Mouse (Mus musculus) left cerebral cortex, postnatal 14 days (tissue): Measurements from ENCODE around the gene Zfp768. TPM values are rescaled to one million over a fixed set of nuclear protein-coding genes. Genes with fewer than 3 reads are reported as not detected.

ENCODE experiments used
- DNase-seq, 2 experiments: peaks; one replicate each; pipeline ENCODE4 v3.0.0; 2021 to 2022; ENCODE audit warnings: low spot score in 2 of 2, mixed read lengths in 1 of 2
- intact Hi-C: fragments of 180-260 bp; cut with DNase I; formaldehyde crosslinking; loops from one replicate; pipeline ENCODE4 v1.15.1; 2025
- total RNA-seq, 2 experiments: library from RNA; stranded (reverse); gene quantifications; 2 replicates each; pipeline ENCODE4 v1.2.3; 2021

Gene Zfp768
- total RNA-seq, 2 experiments from 2014 or later: 10.9 to 13.0 TPM

DNA sequence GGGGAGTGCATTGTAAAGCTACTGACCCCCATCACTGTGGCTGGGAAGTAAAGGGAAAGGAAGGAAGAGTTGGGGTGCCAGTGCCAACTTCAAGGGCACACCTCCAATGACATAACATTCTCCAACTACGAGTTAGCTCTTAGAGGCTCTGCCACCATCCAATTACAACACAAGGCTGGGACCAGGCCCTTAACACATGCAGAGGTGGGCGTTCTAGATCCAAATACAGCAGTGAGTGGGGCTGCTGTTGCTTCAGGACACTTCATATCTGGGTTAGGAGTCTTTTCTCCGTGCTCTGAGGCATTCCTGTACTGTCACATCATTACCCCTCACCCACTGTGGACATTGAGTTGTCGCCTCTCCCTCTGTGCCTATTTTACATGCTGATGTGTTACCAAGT lies 24.3 kb downstream of the Zfp768 start:
- peak in 1 of 2 experiments; percentile 47 for DNase-seq
- intact Hi-C loops: no loop called here

DNA sequence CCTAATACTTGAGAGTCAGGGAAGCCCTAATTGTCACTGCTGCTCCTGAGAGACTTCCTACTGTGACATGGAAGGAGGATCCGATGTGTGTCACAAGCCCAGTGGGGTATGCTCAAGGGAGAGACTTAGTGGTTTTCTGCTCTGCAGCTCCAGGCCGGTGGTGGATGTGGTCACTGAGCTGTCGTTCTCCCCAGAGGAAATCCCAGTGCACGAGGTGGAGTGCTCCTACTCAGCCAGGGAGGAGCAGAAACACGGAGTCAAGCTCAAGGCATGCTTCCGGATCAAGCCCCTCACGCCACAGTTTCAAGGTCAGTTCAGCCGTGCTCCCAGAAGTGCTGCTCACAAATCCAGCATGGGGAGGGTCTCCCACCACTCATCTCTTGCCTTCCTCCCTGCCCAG lies 31.5 kb downstream of the Zfp768 start:
- no peak for DNase-seq
- intact Hi-C loops: no loop called here

DNA sequence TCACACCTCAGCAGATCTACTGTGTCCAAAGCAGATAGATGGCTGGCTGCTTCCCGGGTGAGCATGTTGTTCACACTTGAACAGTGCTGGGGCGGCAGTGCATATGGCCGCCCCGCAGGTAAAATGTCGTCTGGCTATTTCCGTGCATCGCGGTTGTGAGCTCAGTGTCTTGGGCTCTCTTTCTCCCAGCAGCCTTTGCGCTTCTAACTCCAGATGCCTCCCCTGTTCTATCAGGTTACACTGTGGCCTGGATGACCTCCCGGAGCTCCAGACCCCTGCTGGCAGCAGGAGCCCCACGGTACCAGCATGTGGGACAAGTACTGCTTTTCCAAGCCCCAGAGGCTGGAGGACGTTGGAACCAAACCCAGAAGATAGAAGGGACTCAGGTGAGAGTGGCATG lies 35.4 kb downstream of the Zfp768 start:
- intact Hi-C loops: no loop called here
- DNase-seq: no peak

DNA sequence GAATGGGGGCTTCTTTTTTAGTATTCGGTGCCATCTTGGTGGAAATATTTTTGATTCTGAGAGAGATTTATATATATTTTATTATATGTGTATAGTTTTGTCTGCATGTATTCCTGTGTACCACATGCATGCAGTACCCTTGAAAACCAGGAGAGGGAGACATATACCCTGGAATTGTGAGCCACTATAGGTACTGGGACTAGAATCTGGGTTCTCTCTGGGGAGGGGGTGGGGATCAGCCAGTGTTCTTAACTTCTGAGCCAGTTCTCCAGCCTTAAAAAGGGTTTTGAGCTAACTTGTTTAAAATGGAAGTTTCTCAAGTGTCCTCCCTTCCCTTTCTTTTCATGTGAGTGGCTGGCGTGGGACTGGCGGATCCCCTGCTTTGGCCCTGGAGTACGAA lies 36.5 kb downstream of the Zfp768 start:
- intact Hi-C loops: no loop called here
- DNase-seq: peak; percentile 83 to 93

DNA sequence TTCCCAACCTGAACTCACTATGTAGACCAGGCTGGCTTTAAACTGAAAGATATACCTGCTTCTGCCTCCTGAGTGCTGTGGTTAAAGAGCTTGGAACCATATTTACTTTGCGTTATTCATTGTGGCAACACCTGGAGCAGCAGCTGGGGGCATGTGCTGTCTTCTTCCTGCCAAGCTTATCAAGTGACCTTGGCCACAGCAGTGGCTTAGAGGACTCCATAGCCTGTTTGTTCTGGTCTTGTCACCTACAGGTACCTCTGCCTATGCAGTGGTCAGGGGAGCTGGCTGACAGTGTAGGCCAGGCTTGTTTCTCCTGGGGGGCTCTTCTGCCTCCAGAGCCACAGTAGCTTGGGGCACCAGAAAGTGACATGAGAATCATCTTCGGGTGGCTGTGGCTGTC lies 37.0 kb downstream of the Zfp768 start:
- intact Hi-C loops: no loop called here
- no peak for DNase-seq

DNA sequence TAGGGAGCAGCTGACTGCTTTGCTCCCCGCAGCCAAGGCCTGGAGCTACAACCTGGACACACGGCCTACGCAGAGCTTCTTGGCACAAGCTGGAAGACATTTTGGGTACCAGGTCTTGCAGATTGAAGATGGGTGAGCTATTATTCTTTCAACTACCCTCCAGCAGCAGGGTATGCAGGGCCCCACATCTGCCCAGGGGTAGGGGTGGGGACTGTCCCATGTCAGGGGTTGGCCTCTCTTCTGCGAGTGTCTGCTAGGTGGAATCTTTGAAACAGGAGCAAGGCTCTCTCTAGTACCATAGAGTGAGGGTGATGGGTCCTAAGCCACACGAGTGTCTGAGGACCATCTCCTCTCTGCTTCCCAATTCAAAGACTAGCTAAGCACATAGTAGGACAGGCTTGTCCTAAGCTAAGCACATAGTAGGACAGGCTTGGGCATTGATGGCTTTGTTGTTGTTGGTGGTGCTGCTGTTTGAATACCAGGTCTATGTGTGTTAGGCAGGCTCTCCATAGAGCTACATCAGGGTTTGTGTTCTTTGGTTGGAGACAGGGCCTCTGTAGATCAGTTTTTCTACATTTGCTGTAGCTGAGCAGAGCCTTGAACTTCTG lies 47.7 kb downstream of the Zfp768 start:
- intact Hi-C loops: no loop called here
- DNase-seq: no peak

DNA sequence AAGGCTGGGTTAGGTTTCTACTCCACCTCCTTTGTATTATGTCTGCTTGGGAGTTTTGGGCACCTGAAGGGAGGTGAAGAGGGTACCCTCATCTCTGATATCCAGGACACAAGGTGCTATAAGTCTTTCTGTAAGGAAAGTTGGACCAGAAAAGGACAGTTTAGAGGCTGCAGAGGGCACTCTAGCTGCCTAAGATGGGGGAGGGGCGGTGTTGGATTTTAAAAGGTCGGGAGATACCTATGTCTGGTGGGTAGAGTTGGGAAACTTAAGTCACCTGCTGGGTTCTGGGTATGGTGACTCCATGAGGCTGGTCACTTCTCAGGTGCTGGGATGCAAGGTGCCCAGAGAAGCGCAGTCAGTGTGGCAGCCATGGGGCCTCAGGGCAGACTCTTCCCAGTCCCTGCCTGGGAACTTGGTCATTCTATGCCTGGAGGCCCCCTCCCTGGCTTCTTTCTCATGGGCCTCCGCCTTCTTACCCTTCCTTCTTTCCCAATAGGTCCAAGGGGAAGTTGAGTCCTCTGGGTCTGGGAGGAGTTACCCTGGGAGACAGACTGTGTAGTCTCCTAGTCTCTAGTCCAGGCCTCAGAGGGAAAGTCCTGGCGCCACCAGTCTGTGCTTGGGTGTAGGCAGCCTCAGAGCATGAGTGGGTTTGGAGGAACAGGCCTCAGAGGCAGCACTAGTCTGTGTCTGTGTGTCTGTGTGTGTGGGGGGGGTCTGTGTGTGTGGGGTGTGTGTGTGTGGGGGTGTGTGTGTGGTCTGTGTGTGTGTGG lies 48.4 kb downstream of the Zfp768 start:
- DNase-seq: no peak
- intact Hi-C loops: no loop called here

DNA sequence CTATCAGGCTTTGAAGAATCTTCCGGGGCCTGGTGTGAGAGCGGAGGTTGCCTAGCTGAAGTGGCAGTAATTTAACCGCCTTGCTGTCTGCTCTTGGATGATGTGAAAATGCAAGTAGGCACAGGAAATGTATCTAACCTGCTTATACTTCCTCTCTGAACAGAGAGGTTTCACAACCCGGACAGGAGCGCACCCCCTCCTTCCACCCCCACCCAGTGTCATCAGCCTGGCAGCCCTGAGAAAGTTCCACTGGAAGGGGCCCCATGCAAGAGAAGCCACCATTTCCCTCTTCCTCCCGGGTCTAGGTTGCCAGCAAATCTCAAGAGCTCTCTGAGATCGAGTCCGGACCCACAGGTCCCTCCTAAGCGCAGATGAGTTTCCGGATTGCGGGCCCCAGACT lies 49.3 kb downstream of the Zfp768 start, which contains the start of gene Itgal:
Itgal (plus strand) TSS at position 163 of the 400 bp plus-strand sequence.
- intact Hi-C loops: no loop called here
- DNase-seq: no peak

Other genes with a start within 250 kb of the Zfp768 start
- under 1 TPM in 1 of 2 experiments, not detected in 1; 0.25 TPM for gene Qprt, start 223.4 kb downstream of the Zfp768 start, total RNA-seq
- under 1 TPM in 1 of 2 experiments, not detected in 1; 0.11 TPM for gene Spn, start 207.8 kb downstream of the Zfp768 start, total RNA-seq
- 10 to 100 TPM; 73.9 to 84.5 TPM for gene Cd2bp2, start 149.5 kb downstream of the Zfp768 start, total RNA-seq
- gene Tbc1d10b, start 137.1 kb downstream of the Zfp768 start, total RNA-seq: 10 to 100 TPM; 82.8 to 83.9 TPM
- 1 to 10 TPM; 1.7 to 4.2 TPM for gene Mylpf, start 136.7 kb downstream of the Zfp768 start, total RNA-seq
- 10 to 100 TPM; 17.7 to 19.2 TPM for gene Zfp553, start 112.5 kb downstream of the Zfp768 start, total RNA-seq
- 1 to 10 TPM; 5.9 to 6.3 TPM for gene Sept1, start 112.5 kb downstream of the Zfp768 start, total RNA-seq
- 10 to 100 TPM; 62.0 to 63.9 TPM for gene Zfp771, start 101.3 kb downstream of the Zfp768 start, total RNA-seq
- gene Dctpp1, start 84.9 kb downstream of the Zfp768 start, total RNA-seq: 10 to 100 TPM; 32.1 to 38.3 TPM
- gene Sephs2, start 71.5 kb downstream of the Zfp768 start, total RNA-seq: 10 to 100 TPM; 45.9 to 50.3 TPM
- under 1 TPM; 0.59 to 0.72 TPM for gene Itgal, start 49.3 kb downstream of the Zfp768 start, total RNA-seq
- 1 to 10 TPM; 5.4 to 7.8 TPM for gene Zfp747, start 30.5 kb upstream of the Zfp768 start, total RNA-seq
- gene 9130019O22Rik, start 41.6 kb upstream of the Zfp768 start, total RNA-seq: 1 to 10 TPM; 2.7 to 2.8 TPM
- gene E430018J23Rik, start 48.0 kb upstream of the Zfp768 start, total RNA-seq: 1 to 10 TPM; 6.2 to 6.8 TPM
- gene Zfp764, start 61.2 kb upstream of the Zfp768 start, total RNA-seq: 1 to 10 TPM; 2.9 to 4.1 TPM
- 10 to 100 TPM; 11.4 to 11.7 TPM for gene Zfp688, start 76.5 kb upstream of the Zfp768 start, total RNA-seq
- gene Zfp689, start 103.6 kb upstream of the Zfp768 start, total RNA-seq: 1 to 10 TPM; 5.4 to 7.9 TPM
- gene Prr14, start 114.0 kb upstream of the Zfp768 start, total RNA-seq: 10 to 100 TPM; 27.2 to 32.5 TPM
- gene Fbrs, start 133.6 kb upstream of the Zfp768 start, total RNA-seq: 10 to 100 TPM; 52.9 to 66.0 TPM
- gene Srcap, start 166.4 kb upstream of the Zfp768 start, total RNA-seq: 100 to 1,000 TPM; 112 to 114 TPM
- 10 to 100 TPM in 1 of 2 experiments, 1 to 10 TPM in 1; 10.0 to 14.0 TPM for gene Gm42715, start 174.0 kb upstream of the Zfp768 start, total RNA-seq
- 1 to 10 TPM; 2.3 to 3.2 TPM for gene Tmem265, start 215.8 kb upstream of the Zfp768 start, total RNA-seq
- 10 to 100 TPM; 71.5 to 75.9 TPM for gene Phkg2, start 227.8 kb upstream of the Zfp768 start, total RNA-seq
- 10 to 100 TPM in 1 of 2 experiments, 1 to 10 TPM in 1; 9.5 to 11.3 TPM for gene Ccdc189, start 243.0 kb upstream of the Zfp768 start, total RNA-seq
- gene Rnf40, start 243.2 kb upstream of the Zfp768 start, total RNA-seq: 10 to 100 TPM; 69.5 to 74.7 TPM